Mouse (Mus musculus) cerebellum, adult 2 months (tissue): ENCODE results near the gene Dock4. TPM values are rescaled to one million over a fixed set of nuclear protein-coding genes. Genes with fewer than 3 reads are reported as not detected.
A peak's percentile ranks its signal among the peaks of the same experiment; 100 is the strongest.

ENCODE experiments used
- DNase-seq, 2 experiments: peaks; one replicate each; pipeline ENCODE4 v3.0.0; 2021
- H3K27ac ChIP-seq: fragments of 200-500 bp; 2 replicates; pipeline ENCODE4 v1.5.1; 2012; ENCODE audit warnings: low read length, control low read depth, inconsistent platforms; ENCODE audit not compliant: insufficient read depth
- H3K27me3 ChIP-seq: fragments of 200-500 bp; 2 replicates; pipeline ENCODE4 v1.6.1; 2012; ENCODE audit warnings: inconsistent platforms, mild to moderate bottlenecking, low read length, moderate library complexity; ENCODE audit not compliant: control insufficient read depth, insufficient read depth
- H3K4me1 ChIP-seq: fragments of 200-500 bp; 2 replicates; pipeline ENCODE4 v1.6.1; 2011; ENCODE audit warnings: low read length; ENCODE audit not compliant: control insufficient read depth, insufficient read depth
- H3K4me3 ChIP-seq: fragments of 200-500 bp; replicated peaks from 2 replicates; pipeline ENCODE3; 2011; ENCODE audit warnings: mild to moderate bottlenecking, low read depth, low read length, control low read depth; ENCODE audit not compliant: insufficient read depth
- CTCF ChIP-seq: fragments of 200-500 bp; IDR thresholded peaks from 2 replicates; pipeline ENCODE4 v1.5.1; 2011; ENCODE audit warnings: low read depth, mild to moderate bottlenecking, control low read depth, low read length, moderate library complexity, borderline replicate concordance; ENCODE audit not compliant: insufficient read depth
- POLR2A ChIP-seq: fragments of 200-500 bp; IDR thresholded peaks from 2 replicates; pipeline ENCODE4 v1.6.1; 2011; ENCODE audit warnings: low read length, control low read depth, borderline replicate concordance; ENCODE audit not compliant: insufficient read depth
- WGBS: fragments of 180-500 bp; shearing (Covaris S2); methylation state at CpG from one replicate; pipeline ENCODE4 v1.1.7; 2018; 5-methylcytosine and 5-hydroxymethylcytosine counted together
- polyA plus RNA-seq: library from polyadenylated mRNA; depleted of rRNA; stranded (reverse); fragments of >200 nt; gene quantifications from 2 replicates; pipeline ENCODE4 v1.2.3, GENCODE M21; 2012

Dock4 gene
- polyA plus RNA-seq, 1 experiment = 35.6 TPM

DNA sequence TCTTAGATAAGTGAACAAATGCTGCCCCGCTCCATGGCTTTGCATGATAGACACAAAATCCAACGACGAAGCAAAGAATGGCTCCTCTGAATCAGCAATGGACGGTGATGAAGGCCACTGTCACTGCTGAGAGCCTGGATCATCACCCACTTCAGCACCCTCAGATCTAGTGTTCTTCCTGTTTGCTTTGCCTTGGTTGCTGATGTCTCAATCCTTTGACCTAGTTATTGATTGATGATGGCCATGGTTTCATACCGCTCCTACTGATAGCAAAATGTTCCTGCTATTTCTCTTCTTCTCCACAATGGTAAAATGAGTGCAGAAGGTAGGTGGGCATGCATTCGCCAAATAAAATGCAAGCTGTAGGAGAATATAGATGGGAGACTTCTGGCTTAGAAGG is 150.7 kb downstream of the Dock4 start:
- DNase-seq = no peak
- peaks cover 7% of the 10 kb centered on the region; the same call in 1 of the 2 replicates for H3K4me1 ChIP-seq
- no peaks in the 10 kb centered on the region for H3K27me3 ChIP-seq
- no peak overlapping the region for H3K27ac ChIP-seq
- WGBS = 94% methylated on average over 6 of the region's 6 CpGs
- H3K4me3 ChIP-seq = no peak overlapping the region
- TF ChIP-seq CTCF (no peak), POLR2A (no peak)

DNA sequence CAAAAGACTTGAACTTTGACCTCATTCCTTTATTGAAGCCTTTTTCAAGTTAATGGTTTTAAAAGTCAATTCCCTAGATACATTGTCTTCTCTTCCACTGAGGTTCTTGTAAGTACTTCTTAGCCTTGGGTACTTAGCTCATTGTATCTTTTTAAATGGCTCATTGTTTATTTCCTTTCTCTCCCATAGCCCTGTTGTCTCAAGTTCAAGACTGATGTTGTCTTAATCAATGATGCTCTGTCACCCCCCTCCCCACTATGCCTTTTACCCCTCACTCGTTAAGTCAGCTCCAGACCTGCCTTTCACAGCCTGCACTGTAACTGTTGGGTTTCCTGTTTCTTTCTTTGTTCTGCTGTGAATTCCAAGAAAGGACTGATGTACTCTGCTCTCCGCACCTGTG is 154.2 kb downstream of the Dock4 start:
- WGBS = 92% methylated on average over 2 of the region's 2 CpGs
- TF ChIP-seq POLR2A = no peak
- Histone ChIP-seq H3K4me3 (no peak overlapping the region), H3K4me1 (peaks cover 5% of the 10 kb centered on the region; the same call in 1 of the 2 replicates), H3K27ac (no peak overlapping the region), H3K27me3 (no peaks in the 10 kb centered on the region)
- DNase-seq = no peak

DNA sequence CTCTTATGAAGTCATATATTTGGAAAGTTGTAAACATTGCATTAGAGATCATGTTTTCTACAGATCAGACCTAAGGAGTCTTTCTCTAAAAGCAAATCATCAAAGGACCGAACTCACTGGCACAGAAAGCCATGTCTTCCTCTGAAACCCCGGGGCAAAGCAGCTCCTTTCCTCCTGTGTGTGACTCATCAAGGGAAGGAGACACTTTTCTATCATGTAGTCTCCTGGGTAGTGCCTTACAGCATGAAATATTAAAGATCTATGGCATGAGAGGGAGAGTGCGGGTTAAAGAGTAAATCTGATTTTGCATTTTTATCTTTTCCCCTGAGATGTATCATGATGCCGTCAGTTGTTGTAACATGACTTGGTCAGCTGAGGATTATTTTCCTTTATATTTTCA is 159.8 kb downstream of the Dock4 start:
- Histone ChIP-seq H3K27ac (no peak overlapping the region), H3K4me1 (peaks cover 5% of the 10 kb centered on the region; the same call in 1 of the 2 replicates), H3K27me3 (no peaks in the 10 kb centered on the region), H3K4me3 (no peak overlapping the region)
- 58% methylated on average over 4 of the region's 4 CpGs for WGBS
- TF ChIP-seq CTCF (no peak), POLR2A (no peak)
- DNase-seq = peak in 1 of 2 experiments; percentile 22

DNA sequence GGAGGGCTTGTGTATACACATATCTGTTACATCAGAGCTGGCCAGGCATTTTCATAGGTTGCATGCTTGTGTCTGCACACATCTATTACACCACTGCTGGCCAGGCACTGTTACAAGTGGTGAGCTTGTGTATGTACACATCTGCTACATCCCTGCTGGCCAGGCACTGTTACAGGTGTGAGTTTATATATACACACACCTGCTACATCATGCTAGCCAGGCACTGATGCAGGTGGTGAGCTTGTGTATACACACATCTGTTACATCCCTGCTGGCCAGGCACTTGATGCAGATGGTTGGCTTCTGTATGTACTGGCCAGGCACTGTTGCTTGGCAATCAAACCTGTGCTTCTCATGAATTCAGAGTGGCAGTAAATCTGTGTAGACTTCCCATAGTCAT is 177.2 kb downstream of the Dock4 start:
- no peaks in the 10 kb centered on the region for H3K27me3 ChIP-seq
- H3K27ac ChIP-seq = no peak overlapping the region
- DNase-seq = no peak
- H3K4me3 ChIP-seq = no peak overlapping the region
- no peak for TF ChIP-seq POLR2A
- no peak for TF ChIP-seq CTCF
- peaks cover 3% of the 10 kb centered on the region; the same call in 1 of the 2 replicates for H3K4me1 ChIP-seq

DNA sequence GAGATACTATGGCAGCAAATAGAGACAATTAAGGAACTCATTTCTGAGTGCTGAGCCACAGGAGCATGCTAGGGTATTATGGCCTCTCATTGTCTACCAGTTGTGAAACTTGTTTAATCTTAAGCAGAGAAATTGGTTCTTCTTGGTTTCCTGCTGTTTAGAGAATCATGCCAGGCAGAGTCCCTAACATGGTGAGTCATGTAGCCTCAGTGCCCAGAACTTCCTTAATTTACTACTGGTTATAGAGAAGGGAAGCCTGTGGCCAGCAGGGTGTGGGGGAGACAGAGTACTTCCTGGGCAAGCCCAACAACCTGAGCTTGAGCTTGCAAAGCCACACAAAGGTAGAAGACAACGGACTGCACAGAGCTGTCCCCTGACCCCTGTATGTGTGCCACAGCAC is 180.8 kb downstream of the Dock4 start:
- 93% methylated on average over 1 of the region's 1 CpGs for WGBS
- peaks cover 3% of the 10 kb centered on the region; the same call in 1 of the 2 replicates for H3K4me1 ChIP-seq
- no peak for DNase-seq
- H3K27ac ChIP-seq = no peak overlapping the region
- H3K4me3 ChIP-seq = no peak overlapping the region
- TF ChIP-seq POLR2A (no peak), CTCF (no peak)
- H3K27me3 ChIP-seq = no peaks in the 10 kb centered on the region

DNA sequence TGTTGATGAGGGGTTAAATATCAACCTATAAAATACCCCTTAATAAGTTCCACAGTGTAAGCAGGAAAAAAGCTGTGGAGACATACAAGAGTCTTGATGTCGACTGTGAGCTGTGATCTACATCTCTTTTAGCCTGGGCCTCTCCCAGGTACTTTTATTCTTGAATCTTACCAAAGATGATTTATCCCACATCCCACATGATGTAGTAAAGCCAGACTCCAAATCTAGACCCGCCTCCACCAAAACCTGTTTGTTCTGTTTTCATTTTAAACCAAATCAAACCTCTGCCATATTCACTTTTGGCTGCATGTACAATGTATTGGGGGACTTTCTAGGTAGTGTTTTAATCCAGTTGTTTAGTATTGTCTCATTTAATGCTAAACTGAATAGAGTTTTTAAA is 187.5 kb downstream of the Dock4 start:
- 92% methylated on average over 2 of the region's 2 CpGs for WGBS
- no peak for DNase-seq
- TF ChIP-seq POLR2A (no peak), CTCF (no peak)
- Histone ChIP-seq H3K4me1 (no peaks in the 10 kb centered on the region), H3K27ac (no peak overlapping the region), H3K4me3 (no peak overlapping the region), H3K27me3 (no peaks in the 10 kb centered on the region)

DNA sequence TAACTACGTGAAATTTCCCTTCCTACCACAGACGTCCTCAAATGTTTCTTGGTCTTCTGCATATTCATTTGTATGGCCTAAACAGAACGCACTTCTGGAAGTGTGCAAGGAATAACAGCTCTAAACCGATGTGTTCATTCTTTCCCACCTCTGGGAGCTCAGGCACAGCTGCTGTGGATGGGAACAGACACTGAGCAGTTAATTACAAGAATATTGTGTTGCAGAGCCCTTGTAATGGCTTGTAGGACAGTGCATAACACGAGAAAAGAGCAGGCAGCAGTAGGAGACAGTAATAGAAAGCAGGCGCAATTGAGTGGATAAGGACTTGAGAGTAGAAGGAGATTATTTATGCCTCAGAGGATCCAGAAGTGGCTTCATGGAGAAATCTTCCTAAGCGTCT is 188.4 kb downstream of the Dock4 start:
- Histone ChIP-seq H3K27ac (no peak overlapping the region), H3K4me1 (no peaks in the 10 kb centered on the region), H3K4me3 (no peak overlapping the region), H3K27me3 (no peaks in the 10 kb centered on the region)
- WGBS = 92% methylated on average over 7 of the region's 7 CpGs
- DNase-seq = no peak
- no peak for TF ChIP-seq POLR2A
- TF ChIP-seq CTCF = no peak

DNA sequence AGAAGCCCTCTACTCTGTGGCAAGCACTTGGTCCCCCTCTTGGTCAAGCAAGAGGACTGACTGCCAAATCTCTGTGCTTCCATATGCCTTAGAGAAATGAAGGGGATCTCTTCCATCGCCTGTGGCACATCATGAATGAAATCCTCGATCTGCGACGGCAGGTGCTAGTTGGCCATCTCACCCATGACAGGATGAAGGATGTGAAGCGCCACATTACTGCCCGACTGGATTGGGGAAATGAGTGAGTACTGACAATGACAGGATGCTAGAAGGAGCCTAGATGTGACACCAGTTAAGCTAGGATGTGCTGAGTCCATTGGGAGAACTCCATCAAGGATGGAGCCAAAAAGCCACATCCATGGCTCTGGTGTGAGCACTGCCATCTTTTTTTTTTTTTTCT is 190.2 kb downstream of the Dock4 start:
- no peak for TF ChIP-seq POLR2A
- TF ChIP-seq CTCF = no peak
- Histone ChIP-seq H3K27me3 (no peaks in the 10 kb centered on the region), H3K4me1 (no peaks in the 10 kb centered on the region), H3K27ac (no peak overlapping the region), H3K4me3 (no peak overlapping the region)
- WGBS = 67% methylated on average over 6 of the region's 6 CpGs
- no peak for DNase-seq

DNA sequence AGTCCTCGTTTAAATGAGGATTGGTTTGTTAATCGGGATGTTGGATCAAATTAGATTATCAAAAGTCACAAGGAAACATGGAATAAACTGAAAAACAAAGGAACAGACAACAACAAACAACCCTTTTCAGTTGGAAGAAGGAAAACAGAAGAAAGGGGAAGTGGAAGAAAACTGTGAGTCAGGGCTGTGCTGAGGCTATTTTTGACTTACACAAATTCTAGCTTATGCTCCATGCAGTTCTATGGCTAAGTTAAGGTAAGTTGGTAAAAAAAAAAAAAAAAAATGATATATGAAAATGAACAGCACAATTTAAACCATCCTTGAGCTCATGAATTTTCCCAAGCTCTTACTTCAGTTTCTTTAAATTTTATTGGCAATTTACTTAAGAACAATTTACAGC is 191.7 kb downstream of the Dock4 start:
- DNase-seq = no peak
- Histone ChIP-seq H3K27ac (no peak overlapping the region), H3K27me3 (no peaks in the 10 kb centered on the region), H3K4me3 (no peak overlapping the region), H3K4me1 (no peaks in the 10 kb centered on the region)
- TF ChIP-seq POLR2A (no peak), CTCF (no peak)
- 97% methylated on average over 2 of the region's 2 CpGs for WGBS

DNA sequence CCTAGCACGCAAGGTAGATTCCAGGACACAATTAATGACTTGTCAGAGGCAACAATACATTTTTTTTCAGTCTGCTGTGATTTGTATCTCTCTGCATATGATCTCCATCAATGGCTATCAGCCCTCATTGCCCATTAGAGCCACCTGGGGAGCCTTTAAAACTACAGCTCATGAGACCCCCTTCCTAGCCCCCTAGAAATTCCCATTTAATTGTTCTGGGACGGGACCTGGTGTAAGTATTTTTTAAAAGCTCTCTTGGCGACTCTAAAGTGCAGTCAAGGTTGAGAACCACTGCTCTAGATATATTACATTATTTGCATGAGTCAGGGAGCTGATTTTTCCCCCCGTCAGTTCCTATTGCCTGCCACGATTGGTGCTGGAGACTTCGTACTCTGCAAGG is 200.1 kb downstream of the Dock4 start:
- 90% methylated on average over 6 of the region's 6 CpGs for WGBS
- H3K27ac ChIP-seq = no peak overlapping the region
- no peaks in the 10 kb centered on the region for H3K4me1 ChIP-seq
- no peak for DNase-seq
- TF ChIP-seq CTCF (no peak), POLR2A (no peak)
- H3K27me3 ChIP-seq = no peaks in the 10 kb centered on the region
- H3K4me3 ChIP-seq = no peak overlapping the region
